Mouse (Mus musculus): Measurements from ENCODE around the gene Ctnnb1.
"Not testable (repeated sequence)": the region's sequence is repeated elsewhere in the genome, so short reads cannot be mapped to it uniquely, and the experiment has no call there.

Gene Ctnnb1

GRCm38 (mm10) chr9:120929081-120929480 lies at the start of gene Ctnnb1:
Gene Ctnnb1, plus strand, starts transcription at chr9:120929216.
- DNase-seq (ENCODE audit: low spot score in 2 of 2) = no peak

DNA sequence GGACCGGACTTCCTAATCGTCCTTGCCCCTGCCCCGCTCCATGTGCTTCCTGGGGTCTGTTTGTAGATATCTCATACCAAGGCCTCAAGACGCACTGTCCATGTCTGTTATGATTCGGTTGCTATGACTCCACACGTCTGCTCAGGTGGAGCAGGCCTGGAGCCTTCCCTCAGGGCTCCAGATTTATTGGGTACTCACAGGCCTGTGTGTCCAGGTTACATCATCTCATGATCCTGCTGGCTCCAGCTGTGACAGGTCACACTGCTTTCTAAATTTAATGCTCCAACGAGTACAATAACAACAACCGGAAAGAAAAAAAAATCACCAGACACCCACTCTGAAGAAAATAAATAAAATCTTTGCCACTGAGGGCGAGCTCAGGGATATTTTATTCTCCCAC lies 48.7 kb upstream of the Ctnnb1 start:
- DNase-seq (ENCODE audit: low spot score in 2 of 2) = no peak

GRCm38 (mm10) chr9:120881121-120881520 lies 47.9 kb upstream of the Ctnnb1 start:
- DNase-seq (ENCODE audit: low spot score in 2 of 2) = no peak

DNA sequence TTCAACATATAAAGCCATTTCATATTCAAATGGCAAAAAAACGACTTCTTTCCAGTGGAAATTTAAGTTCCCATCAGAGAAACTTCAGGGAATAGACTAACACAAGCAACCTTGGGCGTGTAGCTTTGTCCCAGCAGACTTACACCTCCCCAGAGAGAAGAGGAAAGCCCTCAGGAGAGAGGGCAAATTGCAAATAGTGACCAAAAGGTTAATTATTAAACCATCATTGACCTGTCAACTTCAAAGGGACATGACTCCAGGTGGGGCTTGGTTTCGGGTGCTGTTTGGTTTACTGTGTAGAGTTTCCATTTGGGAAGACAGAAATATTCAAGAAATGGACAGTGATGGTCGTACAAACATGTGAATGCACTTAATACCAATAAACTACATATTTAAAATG lies 47.2 kb upstream of the Ctnnb1 start:
- no peak for DNase-seq (ENCODE audit: low spot score in 2 of 2)

GRCm38 (mm10) chr9:120884726-120885125 lies 44.3 kb upstream of the Ctnnb1 start:
- peak in 1 of 2 experiments; percentile 41 for DNase-seq (ENCODE audit: low spot score in 2 of 2)

- DNase-seq (ENCODE audit: low spot score in 2 of 2) = no peak
Measured at GRCm38 (mm10) chr9:120887631-120888030, 41.4 kb upstream of the Ctnnb1 start.

GRCm38 (mm10) chr9:120893435-120893834 lies 35.6 kb upstream of the Ctnnb1 start:
- DNase-seq (ENCODE audit: low spot score in 2 of 2) = no peak

DNA sequence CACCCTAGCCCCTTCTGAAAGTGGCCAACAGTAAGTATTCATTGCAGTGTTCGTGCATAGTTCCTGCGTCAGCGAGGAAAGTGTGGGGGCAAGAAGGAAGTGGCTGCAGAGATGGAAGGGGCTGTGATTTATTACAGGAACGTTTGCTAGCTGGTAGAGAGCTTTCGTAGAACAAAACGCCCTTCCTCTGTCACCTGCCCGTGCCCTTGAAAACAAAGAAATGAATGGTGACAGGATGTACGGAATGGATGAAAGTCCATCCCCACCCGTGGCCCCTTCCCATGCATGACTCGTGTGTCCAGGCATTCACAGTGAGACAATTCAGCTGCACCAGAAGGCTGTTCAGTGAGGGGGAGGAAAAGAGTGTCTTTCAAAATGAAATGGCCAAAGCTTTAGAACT lies 35.0 kb upstream of the Ctnnb1 start:
- DNase-seq (ENCODE audit: low spot score in 2 of 2) = no peak

DNA sequence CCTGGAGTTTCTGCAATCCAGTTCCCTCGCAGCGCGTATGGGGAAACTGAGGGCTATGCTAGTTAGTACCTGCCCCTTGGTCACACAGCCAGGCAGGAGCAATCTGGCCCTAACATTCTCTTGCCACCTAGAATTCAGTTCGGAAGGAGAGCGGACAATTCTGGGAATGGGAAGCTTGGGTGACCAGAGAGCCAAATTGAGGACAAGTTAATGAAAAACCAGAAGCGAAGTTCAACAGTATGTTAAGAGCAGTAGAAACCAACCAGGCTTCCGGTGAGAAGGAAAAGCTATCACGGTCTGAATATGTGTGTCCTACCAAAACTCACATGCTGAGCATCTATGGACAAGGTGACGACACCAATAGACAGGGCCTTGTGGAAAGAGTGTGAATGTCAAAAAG lies 34.6 kb upstream of the Ctnnb1 start:
- no peak for DNase-seq (ENCODE audit: low spot score in 2 of 2)

DNA sequence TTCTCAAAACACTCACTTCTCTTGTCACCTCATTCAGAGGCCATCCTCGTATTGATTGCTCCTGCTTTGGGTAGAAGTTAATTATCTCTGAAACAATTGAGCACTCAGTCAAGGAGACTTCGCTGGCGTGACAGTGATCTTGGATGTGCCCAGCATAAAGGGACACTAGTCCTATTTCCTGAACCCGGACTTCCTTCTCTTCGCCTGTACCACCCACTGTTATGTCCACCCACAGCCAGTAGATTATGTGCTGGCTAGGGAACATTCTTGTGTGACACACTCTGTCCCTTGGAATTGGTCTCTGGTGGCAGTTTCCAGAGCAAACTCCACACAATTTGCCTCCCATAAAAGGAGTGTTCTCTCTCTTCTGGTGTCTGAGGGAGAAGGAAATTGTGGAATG lies 32.5 kb upstream of the Ctnnb1 start:
- no peak for DNase-seq (ENCODE audit: low spot score in 2 of 2)

GRCm38 (mm10) chr9:120897269-120897668 lies 31.7 kb upstream of the Ctnnb1 start:
- no peak for DNase-seq (ENCODE audit: low spot score in 2 of 2)

- DNase-seq (ENCODE audit: low spot score in 2 of 2) = no peak
Measured at GRCm38 (mm10) chr9:120899833-120900232, 29.2 kb upstream of the Ctnnb1 start.

DNA sequence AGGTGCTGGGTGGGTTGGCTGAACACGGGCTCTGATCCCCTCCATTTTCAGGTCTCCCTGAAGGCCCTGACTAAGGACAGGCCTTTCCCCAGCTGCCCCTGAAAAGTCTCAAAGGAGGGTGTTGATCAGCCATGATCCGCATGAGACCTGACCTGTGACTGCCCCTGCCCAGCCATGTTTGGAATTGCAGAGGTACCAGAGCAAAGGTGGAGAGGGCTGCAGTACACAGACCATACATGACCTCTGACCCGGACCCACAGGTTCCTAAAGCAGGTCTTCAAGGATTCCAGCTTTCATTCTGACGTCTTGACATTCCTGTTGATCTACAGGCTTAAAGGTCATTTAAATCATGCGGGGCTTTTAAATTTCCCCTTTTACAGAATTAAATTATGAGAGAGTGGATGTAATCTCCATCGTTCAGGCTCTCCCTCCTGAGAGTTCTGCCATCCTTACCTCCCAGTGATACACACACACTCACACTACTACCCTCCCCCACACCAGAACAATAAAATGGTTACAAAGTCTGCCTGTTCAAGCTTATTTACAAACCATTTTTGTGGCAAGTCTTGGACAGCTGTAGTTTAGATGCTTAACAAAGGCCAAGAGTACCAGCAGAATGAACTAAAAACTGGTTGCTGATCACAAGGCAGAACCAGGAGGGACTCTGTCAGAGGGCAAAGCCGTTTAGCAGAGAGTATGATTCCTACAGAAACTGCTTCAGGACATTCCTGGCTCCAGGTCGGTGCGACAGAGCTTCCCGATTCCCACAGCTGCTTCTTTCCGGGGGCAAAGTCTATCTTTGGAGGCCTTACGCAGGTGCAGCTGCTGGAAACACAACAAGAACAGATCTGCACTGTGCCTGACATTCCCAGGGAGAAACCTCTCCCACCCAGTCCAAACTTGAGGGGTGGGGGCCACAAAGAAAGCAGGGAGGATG lies 28.4 kb upstream of the Ctnnb1 start:
- no peak for DNase-seq (ENCODE audit: low spot score in 2 of 2)

DNA sequence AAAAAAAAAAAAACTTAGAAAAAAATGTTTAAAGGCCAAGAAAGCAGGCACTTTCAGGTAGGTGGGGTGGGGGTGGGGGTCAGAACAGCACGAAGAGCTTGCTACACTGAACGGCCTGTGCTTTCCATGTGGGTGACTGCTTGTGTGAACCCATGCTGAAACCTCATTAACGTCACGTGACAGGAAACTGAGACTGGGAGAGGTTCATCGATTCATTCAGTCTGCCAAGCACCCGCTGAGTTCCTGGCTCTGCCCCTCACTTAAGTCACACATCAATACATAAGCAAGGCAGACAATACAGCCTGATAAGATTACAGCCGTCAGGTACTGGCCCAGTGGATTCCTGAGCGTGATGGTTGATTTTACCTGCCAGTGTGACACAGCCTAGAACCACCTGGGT lies 26.5 kb upstream of the Ctnnb1 start:
- DNase-seq (ENCODE audit: low spot score in 2 of 2) = no peak

- no peak for DNase-seq (ENCODE audit: low spot score in 2 of 2)
Measured at GRCm38 (mm10) chr9:120908461-120908860, 20.6 kb upstream of the Ctnnb1 start.

DNA sequence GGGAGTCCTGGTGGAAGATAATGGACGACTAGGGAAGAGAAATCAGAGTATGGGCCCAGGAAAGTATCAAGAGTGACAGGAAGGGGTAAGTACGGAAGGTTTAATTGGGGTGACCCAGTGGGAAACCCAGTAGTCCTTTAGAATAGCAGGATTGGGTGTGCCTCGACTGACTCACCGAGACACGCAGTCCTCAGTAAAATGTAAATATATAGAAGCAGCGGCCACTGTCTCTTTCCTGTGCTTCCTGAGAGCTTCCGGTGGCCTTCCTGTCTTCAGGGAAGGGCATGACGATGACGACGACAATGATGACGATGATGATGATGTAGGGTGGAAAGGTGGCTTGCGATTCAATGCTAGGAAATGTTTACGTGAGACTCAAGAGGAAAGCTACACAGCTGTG lies 15.9 kb upstream of the Ctnnb1 start:
- DNase-seq (ENCODE audit: low spot score in 2 of 2) = no peak

DNA sequence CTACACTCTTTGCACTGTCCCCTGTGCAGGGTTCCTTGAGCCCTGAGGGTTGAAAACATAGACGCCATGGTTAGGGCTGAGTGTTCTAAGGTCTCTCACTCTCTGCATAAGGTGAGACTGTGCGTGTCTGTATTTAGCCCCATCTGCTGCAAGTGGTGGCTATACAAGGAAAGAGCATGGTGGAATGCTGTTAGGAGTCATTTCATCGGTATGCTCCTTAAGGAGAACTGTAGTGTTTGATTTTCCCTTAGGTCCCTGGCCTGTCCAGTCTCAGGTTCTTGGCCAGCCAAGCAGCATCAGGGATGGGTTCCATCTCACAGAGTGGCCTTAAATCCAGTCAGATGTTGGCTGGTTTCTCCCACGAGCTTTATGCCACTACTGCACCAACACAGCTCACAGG lies 14.6 kb upstream of the Ctnnb1 start:
- no peak for DNase-seq (ENCODE audit: low spot score in 2 of 2)

DNA sequence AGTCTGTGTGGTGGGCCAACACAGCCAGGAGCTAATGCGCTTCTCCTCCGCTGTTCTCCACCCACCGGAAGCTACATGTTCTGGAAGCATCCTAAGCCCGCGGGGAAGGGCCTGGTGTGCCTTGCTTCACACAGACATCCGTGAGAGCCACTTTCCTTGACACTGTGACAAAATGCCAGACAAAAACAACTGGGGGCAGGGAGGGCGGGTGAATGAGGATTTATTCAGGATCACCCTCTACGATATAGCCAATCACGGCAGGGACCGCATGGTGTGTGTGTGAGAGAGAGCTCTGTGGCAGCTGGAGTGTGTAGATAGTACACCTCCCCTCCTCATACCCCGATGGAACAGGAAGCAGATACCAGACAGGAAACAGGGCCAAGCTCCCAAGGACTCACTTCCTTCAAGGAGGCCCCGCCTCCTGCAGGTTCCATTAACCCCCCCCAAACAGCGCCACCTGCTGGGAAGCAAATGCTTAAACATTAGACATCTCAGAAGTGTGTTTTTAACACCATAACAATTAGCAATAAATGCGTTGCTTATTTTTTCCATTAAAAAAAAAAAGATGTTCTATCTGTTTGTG lies 14.0 kb upstream of the Ctnnb1 start:
- DNase-seq (ENCODE audit: low spot score in 2 of 2) = no peak

DNA sequence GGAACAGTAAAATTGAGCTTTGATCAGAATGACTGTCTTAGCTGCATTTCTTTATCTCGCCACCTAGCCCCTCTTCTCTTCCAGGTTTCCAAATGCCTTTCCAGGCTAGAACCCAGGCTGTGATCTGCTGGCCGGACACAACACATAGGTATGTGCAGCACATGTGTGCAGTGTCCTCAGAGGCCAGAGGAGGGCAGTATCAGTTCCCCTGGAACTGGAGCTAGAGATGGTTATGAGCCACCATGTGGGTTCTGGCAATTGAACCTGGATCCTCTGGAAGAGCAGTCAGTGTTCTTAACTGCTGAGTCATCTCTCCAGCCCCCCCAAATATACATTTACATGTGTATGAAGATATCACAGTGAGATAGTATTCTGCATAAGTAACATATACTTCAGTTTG lies 11.4 kb upstream of the Ctnnb1 start:
- not testable (repeated sequence) for DNase-seq (ENCODE audit: low spot score in 2 of 2)

GRCm38 (mm10) chr9:120918211-120918610 lies 10.8 kb upstream of the Ctnnb1 start:
- DNase-seq (ENCODE audit: low spot score in 2 of 2) = no peak

DNA sequence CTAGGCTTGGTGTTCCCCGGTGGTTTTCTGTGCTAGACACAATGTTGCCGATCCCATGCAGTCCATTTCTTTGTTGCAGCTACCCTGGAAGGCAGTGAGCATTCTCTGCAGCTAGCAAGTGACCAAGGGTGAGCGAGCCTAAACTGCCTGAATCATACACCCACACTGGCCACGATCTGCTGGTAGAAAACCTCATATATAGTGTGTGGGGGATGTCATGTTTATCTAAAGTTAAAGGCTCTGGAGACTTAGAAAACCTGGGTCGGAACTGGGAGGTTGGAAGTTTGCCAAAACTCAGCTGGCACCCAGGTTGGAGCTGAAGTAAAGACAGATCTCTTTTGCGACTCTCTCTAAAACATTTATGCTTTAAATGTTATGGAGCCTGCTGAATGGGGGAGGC lies 10.4 kb upstream of the Ctnnb1 start:
- DNase-seq (ENCODE audit: low spot score in 2 of 2) = peak in 1 of 2 experiments; percentile 38

DNA sequence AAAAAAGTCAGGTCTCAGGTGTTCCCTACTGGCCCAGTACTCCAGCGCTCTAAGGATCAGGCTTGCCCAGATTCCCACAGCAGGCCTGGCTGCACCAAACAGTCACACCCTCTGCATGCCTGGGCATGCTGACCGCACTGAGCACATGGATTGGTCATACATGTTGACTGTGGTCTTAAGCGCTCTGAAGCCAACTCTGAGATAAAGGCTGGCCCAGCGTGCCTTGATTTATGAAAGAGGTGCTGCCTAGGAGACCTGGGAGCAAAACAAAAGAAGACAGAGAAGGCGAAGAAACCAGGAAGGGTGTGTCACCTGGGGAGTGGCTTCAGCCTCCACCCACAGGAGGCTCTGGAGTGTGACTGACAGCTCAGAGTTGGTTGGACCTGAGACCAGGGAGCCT lies 9.9 kb upstream of the Ctnnb1 start:
- no peak for DNase-seq (ENCODE audit: low spot score in 2 of 2)

DNA sequence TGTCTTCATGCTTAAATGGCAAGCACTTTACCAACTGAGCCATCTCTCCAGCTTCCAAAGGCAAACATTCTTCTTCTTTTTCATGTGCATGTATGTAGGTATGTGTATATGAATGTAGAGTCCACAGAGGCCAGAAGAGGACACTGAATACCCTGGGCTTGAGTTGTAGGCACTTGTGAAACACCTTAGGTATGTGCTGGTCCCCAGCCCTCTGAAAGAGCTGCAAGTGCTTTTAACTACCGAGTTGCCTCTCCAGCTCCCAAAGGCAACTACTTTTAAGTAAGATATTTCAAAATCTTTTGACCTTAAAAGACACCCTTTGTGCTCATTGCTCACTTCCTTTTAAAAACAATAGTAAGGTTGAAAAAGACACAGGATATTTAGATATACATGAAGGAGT lies 2.9 kb upstream of the Ctnnb1 start:
- DNase-seq (ENCODE audit: low spot score in 2 of 2) = no peak

All from left cerebral cortex, adult 9 months (tissue).